ENCODE assay signal across 7 mouse cellular contexts in genomic region chr16:60605061-60605831, GRCm38 (mm10). TPM values are rescaled to one million over a fixed set of nuclear protein-coding genes. Genes with fewer than 3 reads are reported as not detected.
A peak's percentile ranks its signal among the peaks of the same experiment; 100 is the strongest.
DNase-seq lines count a peak whose midpoint lies in the region; ATAC-seq and TF ChIP-seq lines count a peak whose summit lies in the region.

Gene Epha6 (minus strand): TSS chr16:60605531.

- H3K27ac ChIP-seq in lung, embryonic 14.5 days (ENCODE audit: low read depth) = no peak within 1 kb of the TSS
- H3K27ac ChIP-seq in embryonic facial prominence, embryonic 12.5 days = no peak within 1 kb of the TSS
- H3K27ac ChIP-seq in intestine, embryonic 15.5 days = no peak within 1 kb of the TSS
- H3K27ac ChIP-seq in liver, embryonic 13.5 days = no peak within 1 kb of the TSS
- no peak within 1 kb of the TSS for H3K27ac ChIP-seq in stomach, embryonic 14.5 days (ENCODE audit: low read length)

- under 1% methylated on average over 45 of the region's 45 CpGs for WGBS in lung, embryonic 14.5 days
- WGBS in embryonic facial prominence, embryonic 12.5 days = under 1% methylated on average over 44 of the region's 45 CpGs
- WGBS in intestine, embryonic 15.5 days = 2% methylated on average over 44 of the region's 45 CpGs
- 2% methylated on average over 43 of the region's 45 CpGs for WGBS in liver, embryonic 13.5 days (ENCODE audit: insufficient replicate concordance)
- WGBS in stomach, embryonic 14.5 days = 1% methylated on average over 44 of the region's 45 CpGs

- peak; percentile 51 for DNase-seq in lung, embryonic 14.5 days
- DNase-seq in lung, postnatal 14 days = no peak
- no peak for DNase-seq in liver, embryonic 13.5 days
- no peak for DNase-seq in spleen, postnatal 36 days (ENCODE audit: low spot score in 2 of 2)

- H3K9me3 ChIP-seq in lung, embryonic 14.5 days (ENCODE audit: low read depth, low read length) = no peaks in the 10 kb centered on the region
- no peaks in the 10 kb centered on the region for H3K9me3 ChIP-seq in embryonic facial prominence, embryonic 12.5 days
- no peaks in the 10 kb centered on the region for H3K9me3 ChIP-seq in intestine, embryonic 15.5 days
- H3K9me3 ChIP-seq in liver, embryonic 13.5 days (replicated peaks) = no peaks in the 10 kb centered on the region
- H3K9me3 ChIP-seq in stomach, embryonic 14.5 days (ENCODE audit: control insufficient read depth, low read depth, low read length) = no peaks in the 10 kb centered on the region

- ATAC-seq in lung, embryonic 14.5 days (ENCODE audit: insufficient read depth) = peak; percentile 84; the same call in 1 of the 2 replicates
- peak; percentile 77 for ATAC-seq in embryonic facial prominence, embryonic 12.5 days (ENCODE audit: insufficient number of reproducible peaks, insufficient read depth, low FRiP score, low TSS enrichment)
- peak; percentile 71 for ATAC-seq in intestine, embryonic 15.5 days
- no peak for ATAC-seq in liver, embryonic 13.5 days (ENCODE audit: low read depth)
- ATAC-seq in stomach, embryonic 14.5 days (ENCODE audit: insufficient number of reproducible peaks, insufficient read depth, low FRiP score, low read depth) = peak; percentile 75; the same call in 1 of the 2 replicates

- peak within 1 kb of the TSS; percentile 31 for H3K4me3 ChIP-seq in lung, embryonic 14.5 days (ENCODE audit: low read depth, low read length)
- peak within 1 kb of the TSS; percentile 50 for H3K4me3 ChIP-seq in embryonic facial prominence, embryonic 12.5 days
- H3K4me3 ChIP-seq in intestine, embryonic 15.5 days (replicated peaks) = peak within 1 kb of the TSS; percentile 33
- no peak within 1 kb of the TSS for H3K4me3 ChIP-seq in liver, embryonic 13.5 days (replicated peaks)
- H3K4me3 ChIP-seq in stomach, embryonic 14.5 days (ENCODE audit: low read depth, low read length) = peak within 1 kb of the TSS; percentile 38

- H3K36me3 ChIP-seq in lung, embryonic 14.5 days (ENCODE audit: insufficient read depth) = no peaks in the 10 kb centered on the region
- H3K36me3 ChIP-seq in embryonic facial prominence, embryonic 12.5 days = no peaks in the 10 kb centered on the region
- H3K36me3 ChIP-seq in intestine, embryonic 15.5 days = no peaks in the 10 kb centered on the region
- no peaks in the 10 kb centered on the region for H3K36me3 ChIP-seq in liver, embryonic 13.5 days
- H3K36me3 ChIP-seq in stomach, embryonic 14.5 days (ENCODE audit: control insufficient read depth, insufficient read depth, low read length) = no peaks in the 10 kb centered on the region

- H3K4me1 ChIP-seq in lung, embryonic 14.5 days (ENCODE audit: insufficient read depth) = no peaks in the 10 kb centered on the region
- H3K4me1 ChIP-seq in embryonic facial prominence, embryonic 12.5 days = peaks cover 9% of the 10 kb centered on the region; the same call in 1 of the 2 replicates
- H3K4me1 ChIP-seq in intestine, embryonic 15.5 days (replicated peaks) = peaks cover 8% of the 10 kb centered on the region
- no peaks in the 10 kb centered on the region for H3K4me1 ChIP-seq in liver, embryonic 13.5 days (replicated peaks)
- H3K4me1 ChIP-seq in stomach, embryonic 14.5 days (ENCODE audit: control insufficient read depth, insufficient read depth, low read length) = no peaks in the 10 kb centered on the region

- H3K27me3 ChIP-seq in lung, embryonic 14.5 days (ENCODE audit: insufficient read depth, low read length) = peaks cover 33% of the 10 kb centered on the region
- H3K27me3 ChIP-seq in embryonic facial prominence, embryonic 12.5 days = peaks cover 33% of the 10 kb centered on the region
- peaks cover 21% of the 10 kb centered on the region for H3K27me3 ChIP-seq in intestine, embryonic 15.5 days (replicated peaks)
- H3K27me3 ChIP-seq in liver, embryonic 13.5 days = peaks cover 23% of the 10 kb centered on the region
- H3K27me3 ChIP-seq in stomach, embryonic 14.5 days (ENCODE audit: control insufficient read depth, insufficient read depth, low read length) = peaks cover 7% of the 10 kb centered on the region; the same call in 1 of the 2 replicates

- H3K9ac ChIP-seq in lung, embryonic 14.5 days = no peak within 1 kb of the TSS
- H3K9ac ChIP-seq in embryonic facial prominence, embryonic 12.5 days = peak within 1 kb of the TSS; percentile 40
- H3K9ac ChIP-seq in intestine, embryonic 15.5 days = peak within 1 kb of the TSS; percentile 30; the same call in 1 of the 2 replicates
- H3K9ac ChIP-seq in liver, embryonic 13.5 days = no peak within 1 kb of the TSS
- H3K9ac ChIP-seq in stomach, embryonic 14.5 days (replicated peaks; ENCODE audit: low read depth, low read length) = no peak within 1 kb of the TSS

- H3K4me2 ChIP-seq in lung, embryonic 14.5 days = peak within 1 kb of the TSS; percentile 64
- peak within 1 kb of the TSS; percentile 93 for H3K4me2 ChIP-seq in embryonic facial prominence, embryonic 12.5 days (replicated peaks)
- H3K4me2 ChIP-seq in intestine, embryonic 15.5 days (replicated peaks) = peak within 1 kb of the TSS; percentile 71
- H3K4me2 ChIP-seq in liver, embryonic 13.5 days = peak within 1 kb of the TSS; percentile 19; the same call in 1 of the 2 replicates
- peak within 1 kb of the TSS; percentile 74 for H3K4me2 ChIP-seq in stomach, embryonic 14.5 days (replicated peaks; ENCODE audit: low read depth, low read length)

- no peak for TF ChIP-seq CTCF in lung, embryonic 14.5 days (IDR thresholded peaks at IDR 0.05; ENCODE audit: low read depth)

RNA-seq across cellular contexts. Expression of gene Epha6, which starts in this region (rescaled TPM):
- polyA plus RNA-seq in lung, embryonic 14.5 days (2014; fragmentation: Nextera tagmentation; extraction: Ambion mirVana) = not detected in 2 replicates
- polyA plus RNA-seq in embryonic facial prominence, embryonic 12.5 days (2016; fragmentation: Nextera tagmentation; extraction: Ambion mirVana) = 2.3 and 2.7 TPM in 2 replicates
- 0.19 and 0.27 TPM in 2 replicates for polyA plus RNA-seq in intestine, embryonic 15.5 days (2015; fragmentation: Nextera tagmentation; extraction: Ambion mirVana)
- polyA plus RNA-seq in liver, embryonic 13.5 days (2015; fragmentation: Nextera tagmentation; extraction: Ambion mirVana) = not detected in 2 replicates
- polyA plus RNA-seq in stomach, embryonic 14.5 days (2014; fragmentation: Nextera tagmentation; extraction: Ambion mirVana) = 0.49 and 0.59 TPM in 2 replicates

Comparison
In these comparisons a context has a peak if more than half of its experiments do, and no peak if none do; other contexts are left out.
1. Peak in DNase-seq, ATAC-seq, H3K4me3 ChIP-seq and H3K4me2 ChIP-seq in lung, embryonic 14.5 days; RNA of the gene not detected or under 1 TPM.
2. Peak in ATAC-seq, H3K4me3 ChIP-seq, H3K9ac ChIP-seq and H3K4me2 ChIP-seq in intestine, embryonic 15.5 days; RNA of the gene not detected or under 1 TPM.
3. Peak in ATAC-seq, H3K4me3 ChIP-seq and H3K4me2 ChIP-seq in stomach, embryonic 14.5 days; RNA of the gene not detected or under 1 TPM.
4. H3K4me2 ChIP-seq: peak in every context shown above with its lines; median percentile 93 in embryonic facial prominence, embryonic 12.5 days; 74 in stomach, embryonic 14.5 days; 71 in intestine, embryonic 15.5 days; 64 in lung, embryonic 14.5 days; 19 in liver, embryonic 13.5 days.